22 mouse cellular contexts compared by ENCODE assay signal in genomic region chr6:41075753-41076152, GRCm38 (mm10). TPM values are rescaled to one million over a fixed set of nuclear protein-coding genes. Genes with fewer than 3 reads are reported as not detected.
"Had no signal": no experiment of that assay in that cellular context is flagged by ENCODE, and none has a peak within 500 bp of the region (broad histone marks: within the 10 kb centered on the region; RNA-seq: fewer than 3 reads in every experiment).

No protein-coding gene starts in this region.

- H3K36me3 ChIP-seq: limb, embryonic 10.5 days; liver, embryonic 15.5 days; midbrain, embryonic 15.5 days; neural tube, embryonic 12.5 days had no signal

- H3K27me3 ChIP-seq: liver, embryonic 15.5 days; megakaryocyte, embryonic 14.5 days; midbrain, embryonic 15.5 days; neural tube, embryonic 12.5 days had no signal

- H3K9ac ChIP-seq: liver, embryonic 15.5 days; midbrain, embryonic 15.5 days; neural tube, embryonic 12.5 days had no signal

- H3K27ac ChIP-seq: limb, embryonic 10.5 days; liver, embryonic 15.5 days; midbrain, embryonic 15.5 days; neural tube, embryonic 12.5 days had no signal

- H3K4me1 ChIP-seq: limb, embryonic 10.5 days; liver, embryonic 15.5 days; neural tube, embryonic 12.5 days had no signal

- H3K4me3 ChIP-seq: limb, embryonic 10.5 days; liver, embryonic 15.5 days; megakaryocyte, embryonic 14.5 days; midbrain, embryonic 15.5 days; neural tube, embryonic 12.5 days had no signal

- DNase-seq: kidney, adult 8-10 months; kidney, postnatal 10 days; lung, adult 2 months; lung, postnatal 36 days; right cerebral cortex, postnatal 4 days; spleen, adult 18-20 months; thymus, adult 18-20 months; thymus, postnatal 14 days had no signal

- H3K9me3 ChIP-seq: limb, embryonic 10.5 days; liver, embryonic 15.5 days; megakaryocyte, embryonic 14.5 days; midbrain, embryonic 15.5 days; neural tube, embryonic 12.5 days had no signal

- H3K4me2 ChIP-seq: liver, embryonic 11.5 days; liver, embryonic 15.5 days; midbrain, embryonic 11.5 days; midbrain, embryonic 15.5 days; neural tube, embryonic 12.5 days had no signal

- ATAC-seq: lung, postnatal 0 days; midbrain, embryonic 15.5 days had no signal

RNA-seq across cellular contexts. Expression of gene 2210010C04Rik, which starts 40.4 kb away (rescaled TPM):
- total RNA-seq: layer of hippocampus, adult 8-10 months; layer of hippocampus, postnatal 14 days; left cerebral cortex, adult 18-20 months; left cerebral cortex, postnatal 14 days; neutrophil, adult 5-6 weeks had no signal
- polyA plus RNA-seq: limb, embryonic 10.5 days; liver, embryonic 11.5 days; liver, embryonic 15.5 days; lung, postnatal 0 days; midbrain, embryonic 11.5 days; midbrain, embryonic 15.5 days; neural tube, embryonic 12.5 days; stomach, embryonic 14.5 days had no signal
